Mouse (Mus musculus) cerebellum, postnatal 14 days (tissue): ENCODE data around the gene Xrcc4.
A peak's percentile ranks its signal among the peaks of the same experiment; 100 is the strongest.
"Not testable (repeated sequence)": the region's sequence is repeated elsewhere in the genome, so short reads cannot be mapped to it uniquely, and the experiment has no call there.

ENCODE experiments used
- DNase-seq, 2 experiments: peaks; one replicate each; pipeline ENCODE4 v3.0.0; 2021; ENCODE audit warnings: mixed read lengths in 2 of 2

The Xrcc4 gene

DNA sequence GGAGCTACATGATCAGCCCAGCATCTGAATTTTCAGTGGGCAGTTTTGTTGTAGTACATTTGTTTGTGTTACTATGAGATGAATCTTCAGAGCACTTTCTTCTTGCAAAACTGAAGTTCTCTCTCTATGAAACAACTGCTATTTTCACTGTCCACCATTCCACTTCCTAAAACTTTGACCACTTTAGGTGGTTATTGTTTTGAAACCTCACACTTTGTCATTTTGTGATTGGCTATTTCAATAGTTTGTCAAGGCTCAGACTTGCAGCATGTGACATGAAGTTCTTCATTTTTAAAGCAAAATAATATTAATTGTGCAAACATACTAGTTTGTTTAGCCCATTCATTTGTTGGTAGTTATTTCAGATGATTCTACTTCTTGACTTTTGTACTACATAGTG is 280.4 kb downstream of the Xrcc4 start:
- DNase-seq, result no peak

DNA sequence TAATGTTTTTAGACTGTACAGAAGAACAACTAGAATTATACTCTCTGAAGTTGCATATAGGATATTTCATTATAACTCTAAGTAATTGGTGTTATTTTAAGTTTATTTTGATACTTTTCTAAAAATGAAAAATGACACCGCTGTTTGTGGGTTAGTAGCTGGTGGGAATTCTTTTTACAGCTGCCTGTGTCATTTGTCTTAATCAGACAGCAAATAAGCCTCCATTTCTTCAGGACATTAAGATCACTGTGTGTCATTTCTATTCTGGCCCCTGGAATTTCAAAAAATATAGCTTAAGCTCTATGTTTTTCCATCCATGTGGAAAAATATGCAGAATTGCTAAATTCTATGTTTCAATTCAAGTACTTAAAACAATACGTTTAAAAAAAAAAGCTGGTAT is 287.5 kb downstream of the Xrcc4 start:
- DNase-seq, result no peak

DNA sequence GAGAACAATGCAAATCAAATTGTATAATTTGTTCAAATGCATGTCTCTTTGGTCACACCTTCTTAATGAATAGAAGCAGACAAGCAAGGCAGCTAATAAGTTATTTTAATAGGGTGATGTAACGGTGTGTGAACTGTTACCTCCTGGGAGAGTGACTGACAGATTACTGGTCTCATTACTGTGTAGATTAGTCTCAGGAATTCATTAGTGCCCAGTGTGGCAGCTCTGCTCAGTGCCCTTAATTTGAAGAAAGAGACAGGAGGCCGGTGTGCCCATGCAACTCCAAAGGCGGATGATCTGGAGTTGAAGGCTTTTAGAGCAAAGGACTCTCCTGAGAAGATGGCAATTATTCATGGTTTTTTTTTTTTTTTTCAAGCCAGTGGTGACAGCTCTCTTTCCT is 291.7 kb downstream of the Xrcc4 start:
- no peak for DNase-seq

DNA sequence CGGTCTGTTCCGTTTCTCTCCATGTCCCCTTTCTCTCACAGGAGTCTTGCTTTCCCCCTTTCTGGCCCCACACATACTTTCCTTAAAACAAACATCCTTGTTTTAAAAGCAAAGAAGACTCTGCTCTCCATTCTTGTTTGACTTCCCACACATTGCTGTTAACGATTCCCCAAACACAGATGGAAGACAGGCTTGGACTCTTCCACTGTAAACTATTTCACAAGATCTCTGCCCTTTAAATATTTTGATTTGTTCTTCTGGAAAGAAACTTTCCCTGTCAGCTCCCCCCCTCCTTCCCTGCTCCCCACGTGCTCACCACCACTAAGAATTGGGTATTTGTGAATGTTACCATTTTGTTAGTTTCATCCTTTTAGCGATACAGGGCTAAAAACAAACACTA is 297.9 kb downstream of the Xrcc4 start:
- no peak for DNase-seq

DNA sequence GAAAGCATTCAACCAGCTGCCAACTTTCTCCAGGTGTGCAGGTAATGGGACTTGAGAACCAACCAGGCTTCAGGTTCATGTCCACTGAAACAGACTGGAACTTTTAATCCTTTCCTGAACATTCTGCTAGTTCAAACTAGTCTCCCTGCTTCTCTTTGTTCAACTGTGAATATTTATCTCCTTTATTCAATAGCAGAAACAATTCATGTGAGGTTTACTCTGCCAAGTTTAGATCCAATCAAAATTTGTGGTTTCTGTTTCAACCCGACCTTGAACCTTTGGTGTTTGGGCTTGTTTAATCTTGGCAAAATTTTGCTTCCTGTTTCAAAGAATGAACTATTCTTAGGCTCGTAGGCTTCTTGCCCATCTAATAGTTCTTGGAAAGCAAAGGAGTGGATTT is 306.5 kb downstream of the Xrcc4 start:
- DNase-seq, result no peak

DNA sequence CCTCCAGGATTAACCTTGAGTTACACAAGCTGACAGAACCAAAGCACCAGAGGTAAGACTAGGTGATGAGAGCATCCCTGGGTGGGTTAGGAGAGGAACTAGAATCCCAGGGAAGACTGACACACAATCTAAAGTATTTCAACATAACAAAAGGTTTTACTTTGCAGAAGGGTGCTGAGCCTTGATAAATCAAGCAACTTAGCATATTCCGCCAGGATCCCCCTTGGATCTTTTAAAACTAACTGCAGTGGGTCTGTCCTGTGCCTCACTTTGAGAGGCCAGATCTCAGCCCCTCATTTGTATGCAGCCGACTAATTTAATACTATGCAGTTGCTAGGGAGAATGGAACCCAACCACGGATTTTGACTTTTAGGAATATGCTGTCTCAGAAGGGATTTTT is 309.1 kb downstream of the Xrcc4 start:
- no peak for DNase-seq

DNA sequence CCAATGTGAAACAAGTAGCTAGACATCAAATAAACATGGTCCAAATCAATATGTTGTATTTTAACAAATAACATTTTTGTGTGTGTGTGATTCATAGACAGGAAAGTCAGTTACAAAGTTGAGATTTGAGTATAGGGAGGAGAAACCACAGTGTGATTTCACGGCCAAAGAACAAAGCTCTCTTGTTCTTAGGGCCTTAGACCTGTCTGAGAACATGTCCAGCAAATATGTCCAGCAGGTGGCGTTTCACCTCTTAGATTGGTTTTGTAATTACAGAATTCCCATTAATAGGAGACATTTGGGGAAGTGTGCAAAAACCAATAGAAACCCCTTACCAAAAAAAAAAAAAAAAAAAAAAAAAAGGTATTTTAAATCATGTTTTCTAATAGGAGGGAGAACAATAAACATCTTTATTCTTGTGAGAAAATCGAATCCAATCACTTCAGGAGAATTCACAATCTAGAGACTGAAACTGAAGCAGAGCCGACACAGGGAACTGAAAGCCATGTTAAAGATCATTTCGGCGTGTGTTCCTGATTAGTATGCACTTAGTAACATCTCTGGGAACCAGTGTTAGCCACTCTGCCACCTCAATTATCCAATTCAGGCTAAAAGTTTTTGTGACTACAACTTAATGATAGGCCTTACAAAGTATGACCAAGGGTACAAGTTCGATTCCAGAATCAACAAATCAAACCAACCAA is 310.0 kb downstream of the Xrcc4 start:
- DNase-seq, result peak; percentile 81 to 89

DNA sequence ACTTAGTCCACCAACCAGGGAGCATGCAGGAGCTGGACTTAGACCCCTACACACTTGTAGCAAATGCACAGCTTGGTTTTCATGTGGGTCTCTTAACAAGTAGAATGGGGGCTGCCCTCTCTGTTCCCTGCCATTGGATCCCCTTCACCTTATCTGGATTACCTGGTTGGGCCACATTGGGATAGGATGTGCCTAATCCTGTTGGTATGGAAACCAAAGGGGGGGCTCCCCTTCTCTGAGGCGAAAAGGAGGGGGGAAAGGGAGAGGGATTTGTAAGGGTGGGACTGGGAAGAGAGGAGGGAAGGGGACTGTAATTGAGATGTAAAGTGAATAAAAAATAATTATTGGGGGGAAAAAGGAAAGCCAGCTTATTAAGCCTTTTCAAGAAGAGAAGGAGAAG is 311.6 kb downstream of the Xrcc4 start:
- DNase-seq, result no peak

DNA sequence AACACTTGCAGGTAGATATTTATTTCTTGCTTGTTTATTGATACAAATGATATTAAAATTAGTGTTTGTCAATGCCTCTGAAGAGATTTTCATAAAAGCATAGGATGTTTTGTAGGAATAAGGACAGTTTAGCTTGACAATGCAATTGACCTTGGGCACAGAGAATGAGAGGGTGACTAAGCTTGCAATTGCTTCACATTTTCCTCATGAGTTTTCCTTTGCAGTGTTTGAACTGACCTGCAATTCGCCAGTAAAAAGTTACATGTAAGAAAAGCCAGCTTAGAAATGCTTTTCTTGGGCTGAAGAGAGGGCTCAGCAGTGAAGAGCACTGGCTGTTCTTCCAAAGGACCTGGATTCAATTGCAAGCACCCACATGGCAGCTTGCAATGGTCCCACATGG is 312.3 kb downstream of the Xrcc4 start:
- DNase-seq, result no peak

DNA sequence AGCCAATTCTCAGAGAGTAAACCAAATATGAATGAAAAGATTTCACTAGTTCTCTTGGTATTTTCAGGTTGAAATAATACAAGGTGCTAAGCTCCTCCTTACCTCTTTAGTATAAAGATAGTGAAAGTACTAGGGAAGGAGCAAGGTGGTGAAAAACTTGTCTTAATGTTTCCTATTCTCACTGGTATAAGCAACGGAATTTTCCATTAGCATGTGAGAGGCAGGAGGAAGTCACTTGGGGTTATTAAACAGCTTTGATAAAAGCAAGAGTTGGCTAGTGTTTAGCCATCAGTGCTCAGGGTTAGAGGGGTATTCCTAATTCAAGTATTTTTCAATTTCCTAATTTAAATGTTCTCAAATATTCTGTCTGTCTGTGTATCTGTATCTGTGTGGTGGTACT is 322.9 kb downstream of the Xrcc4 start:
- no peak for DNase-seq

DNA sequence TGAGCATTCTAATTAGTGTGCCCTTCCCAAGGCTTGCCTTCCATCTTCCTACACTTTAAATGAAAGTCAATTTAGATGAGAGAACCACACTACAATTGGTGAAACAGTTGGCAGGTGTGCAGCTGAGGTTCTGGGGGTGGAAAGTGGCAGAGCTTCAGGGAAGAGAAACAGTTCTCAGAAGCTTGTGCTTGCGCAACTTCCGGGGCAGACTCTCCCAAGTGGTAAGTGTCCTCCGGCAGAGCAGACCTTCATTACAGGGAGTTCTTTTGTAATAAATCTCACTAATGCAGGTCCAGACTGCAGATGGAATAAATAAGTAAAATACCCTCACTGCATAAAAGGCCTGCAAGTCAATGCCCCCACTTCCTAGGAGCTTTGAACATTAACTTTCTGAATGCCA is 323.4 kb downstream of the Xrcc4 start:
- no peak for DNase-seq

DNA sequence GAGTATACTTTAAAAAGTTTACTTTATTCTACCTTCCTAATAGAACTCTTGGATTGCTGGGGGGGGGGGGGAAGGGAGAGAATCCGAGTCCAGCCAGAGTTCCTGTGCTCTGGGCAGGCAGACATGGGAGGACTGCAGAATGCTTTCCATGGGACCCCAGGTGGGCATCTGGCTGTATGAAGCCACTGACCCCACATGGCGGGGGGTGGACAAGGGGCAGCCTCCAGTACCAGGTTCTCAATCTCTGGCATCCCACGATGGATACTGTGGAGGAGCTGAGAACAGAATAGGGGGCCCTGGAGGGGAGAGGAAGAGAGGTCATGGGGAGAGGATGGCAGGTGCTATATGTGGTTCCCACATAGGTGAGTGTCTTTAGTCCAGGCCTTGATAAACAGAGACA is 327.1 kb downstream of the Xrcc4 start:
- DNase-seq, result no peak

DNA sequence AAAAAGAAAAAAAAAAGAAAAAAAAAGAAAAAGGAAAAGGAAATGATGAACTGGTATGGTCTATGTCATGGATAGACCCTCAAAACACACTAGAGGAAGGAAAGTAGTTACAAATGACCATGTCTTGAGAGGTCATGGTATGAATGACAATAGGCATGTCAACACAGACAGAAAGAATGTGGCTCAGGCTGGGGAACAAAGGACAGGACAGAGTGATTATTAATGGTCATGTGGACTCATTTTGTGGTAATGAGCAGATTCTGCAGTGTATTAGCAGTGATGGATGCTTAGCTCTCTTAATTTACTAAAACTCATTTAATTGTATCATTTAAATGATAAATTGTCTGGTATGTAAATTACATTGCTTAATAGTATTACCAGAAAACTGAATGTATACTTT is 333.1 kb downstream of the Xrcc4 start:
- no peak for DNase-seq

DNA sequence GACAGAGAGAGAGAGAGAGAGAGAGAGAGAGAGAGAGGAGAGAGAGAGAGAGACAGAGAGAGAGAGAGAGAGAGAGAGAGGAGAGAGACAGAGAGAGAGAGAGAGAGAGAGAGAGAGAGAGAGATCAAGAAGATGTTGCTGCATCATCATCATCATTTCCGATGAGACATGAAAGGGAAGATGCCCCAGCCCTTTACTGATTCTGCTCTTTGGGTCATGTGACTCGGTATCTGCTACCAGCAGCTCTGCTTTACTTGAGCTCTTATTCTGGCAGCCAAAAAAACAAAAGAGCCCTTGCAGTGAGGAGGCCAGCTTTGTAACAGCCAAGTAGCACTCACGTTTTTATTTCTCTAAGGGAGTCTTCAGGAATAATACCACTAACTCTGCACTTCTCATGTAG is 338.8 kb downstream of the Xrcc4 start:
- not testable (repeated sequence) for DNase-seq

DNA sequence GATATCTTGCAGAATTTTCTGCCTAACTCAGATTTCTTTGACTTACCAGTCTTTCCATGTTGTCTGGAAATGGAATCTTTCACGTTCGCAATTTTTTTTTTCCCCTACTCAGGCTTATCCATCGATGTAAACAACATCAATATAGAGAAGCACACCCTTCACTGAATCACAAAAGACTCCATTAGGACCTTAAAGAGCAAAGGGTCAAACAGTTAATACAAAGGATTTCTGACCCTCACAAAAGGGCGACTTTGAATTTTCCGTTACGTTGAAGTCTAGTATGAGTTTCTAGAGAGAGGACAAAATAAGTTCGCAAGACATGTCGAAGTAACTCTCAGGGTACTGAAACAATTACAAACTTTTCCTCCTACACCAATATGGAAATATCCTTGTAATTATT is 346.2 kb downstream of the Xrcc4 start:
- DNase-seq, result no peak

DNA sequence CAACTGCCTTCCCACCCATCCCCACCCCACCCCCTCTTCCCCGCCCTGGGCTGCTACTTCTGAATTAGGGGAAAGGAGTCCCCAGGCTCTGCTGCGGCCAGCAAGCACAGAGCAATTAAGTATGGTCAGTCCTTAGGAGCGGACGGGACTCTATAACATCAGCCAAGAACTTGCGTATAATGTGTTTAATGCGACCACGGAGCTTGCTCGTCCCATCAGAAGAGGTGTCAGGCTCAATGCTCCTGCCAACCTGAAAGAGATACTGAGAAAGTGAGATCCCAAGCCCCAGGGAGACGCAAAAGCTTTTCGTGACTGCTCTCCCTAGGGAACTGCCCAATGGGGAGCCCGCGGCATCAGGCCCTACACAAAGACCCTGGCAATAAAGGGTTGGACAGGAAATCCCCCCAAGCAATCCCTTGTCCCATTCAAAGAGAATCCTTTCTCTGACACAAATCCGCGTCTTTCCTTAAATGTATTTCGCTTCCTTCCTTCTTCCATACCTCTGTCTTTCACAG is 346.7 kb downstream of the Xrcc4 start:
- peak in 1 of 2 experiments; percentile 5 for DNase-seq

DNA sequence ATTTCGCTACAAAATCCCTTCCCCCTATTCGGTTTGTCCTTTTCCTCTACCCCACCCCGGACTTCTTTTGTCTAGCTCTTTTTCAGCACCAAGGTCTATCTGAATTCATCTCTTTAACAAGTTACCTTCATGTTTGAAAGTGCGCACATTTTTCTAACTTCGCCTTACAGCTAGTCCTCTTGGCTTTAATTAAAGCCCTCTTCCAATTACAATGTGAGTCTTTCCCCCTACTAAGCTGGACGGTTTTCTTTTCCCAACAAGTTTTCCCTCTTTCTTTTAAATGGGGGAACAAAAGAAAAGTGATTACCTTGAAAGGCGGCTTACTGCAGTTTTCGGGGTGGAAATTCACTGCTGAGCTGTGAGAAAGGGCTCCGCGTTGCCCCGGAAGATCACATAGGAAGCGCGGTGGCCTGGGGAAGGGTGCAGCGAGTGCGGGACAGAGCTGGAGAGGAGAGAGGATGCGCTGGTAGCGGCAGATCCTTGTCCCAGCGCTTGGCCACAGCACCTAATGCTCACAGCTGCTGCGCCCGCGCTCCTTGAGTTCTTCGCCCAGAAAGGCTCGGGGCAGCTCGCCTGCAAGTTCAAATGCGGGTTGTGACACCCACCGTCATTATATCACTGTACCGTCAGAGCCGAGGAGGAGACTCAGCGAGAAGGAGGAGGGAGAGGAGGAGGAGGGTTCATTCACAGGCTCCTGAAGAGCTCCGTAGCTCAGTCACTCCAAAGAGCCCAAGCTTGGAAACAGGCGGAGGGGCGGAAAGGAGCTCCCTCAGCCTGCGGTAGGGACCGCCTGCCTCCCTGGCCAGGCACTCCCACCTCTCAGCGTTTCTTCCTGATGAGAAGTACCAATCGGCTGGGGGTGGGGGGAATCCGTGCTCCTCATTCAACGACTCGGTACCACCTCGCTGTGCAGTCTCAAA is 347.4 kb downstream of the Xrcc4 start, which contains the start of gene Vcan:
Gene Vcan (minus strand): TSS at position 744 of the 920 bp plus-strand sequence.
- DNase-seq, result peak; percentile 25 to 29

DNA sequence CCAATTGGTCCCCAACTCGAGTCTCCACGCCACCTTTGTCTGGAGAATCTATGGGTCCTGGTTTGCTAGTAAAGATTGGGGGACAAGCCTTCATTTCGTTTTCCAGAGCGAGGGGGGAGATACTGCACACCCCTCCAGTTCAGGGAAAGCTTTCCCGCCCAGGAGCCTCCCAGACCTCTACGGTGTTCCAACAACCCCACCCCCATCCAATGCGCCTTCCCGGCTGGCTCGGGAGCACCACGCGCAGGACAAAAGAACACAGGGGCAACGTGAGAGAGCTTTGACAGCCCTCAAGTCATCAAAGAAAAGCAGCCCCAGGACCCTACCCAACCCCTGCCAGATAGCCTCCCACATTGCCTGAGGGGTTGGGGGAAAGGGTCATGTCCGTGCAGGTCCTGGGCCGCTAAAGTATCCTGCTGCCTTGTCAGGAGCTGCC is 348.3 kb downstream of the Xrcc4 start:
- DNase-seq, result peak; percentile 42 to 46

DNA sequence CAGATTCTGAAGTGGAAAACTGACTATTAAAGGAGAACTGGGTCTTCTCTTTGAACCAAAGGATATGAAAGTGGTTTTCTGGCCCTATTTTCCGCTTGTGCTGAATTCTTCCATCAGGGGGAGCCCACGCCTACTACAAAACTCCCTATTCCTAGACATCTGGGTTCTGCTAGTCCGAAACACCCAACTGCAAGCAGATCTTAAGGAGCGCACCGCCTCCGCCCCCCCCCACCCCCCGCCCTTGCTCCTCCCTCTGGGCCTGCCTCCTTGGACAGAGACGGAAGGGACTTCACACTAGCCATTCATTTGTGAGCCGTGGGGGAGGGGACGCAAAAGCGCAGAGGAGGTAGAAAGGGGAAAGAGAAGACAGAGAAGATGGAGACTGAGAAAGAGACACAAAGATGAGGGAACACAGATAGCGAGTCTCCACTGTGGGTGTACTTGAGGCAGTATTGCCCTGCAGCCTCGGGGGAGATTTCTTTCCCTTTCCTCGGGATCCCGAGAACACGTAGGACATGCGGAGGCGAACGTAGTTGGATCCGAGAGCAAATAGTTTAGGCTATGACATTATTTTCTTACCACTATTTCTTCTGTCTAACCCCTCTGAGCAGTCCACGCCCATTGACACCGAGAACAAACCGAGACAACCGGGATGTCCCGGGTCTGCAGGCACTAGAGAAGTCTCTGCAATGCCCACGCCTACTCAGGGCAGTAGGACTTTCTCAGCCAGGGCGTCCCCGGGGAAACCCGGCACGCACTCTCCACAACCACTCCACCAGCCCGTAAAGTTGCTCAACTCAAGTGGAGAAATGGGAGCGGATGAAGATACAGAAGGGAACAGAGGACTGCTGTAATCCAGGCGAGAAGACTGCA is 348.9 kb downstream of the Xrcc4 start:
- DNase-seq, result peak; percentile 68 to 71

DNA sequence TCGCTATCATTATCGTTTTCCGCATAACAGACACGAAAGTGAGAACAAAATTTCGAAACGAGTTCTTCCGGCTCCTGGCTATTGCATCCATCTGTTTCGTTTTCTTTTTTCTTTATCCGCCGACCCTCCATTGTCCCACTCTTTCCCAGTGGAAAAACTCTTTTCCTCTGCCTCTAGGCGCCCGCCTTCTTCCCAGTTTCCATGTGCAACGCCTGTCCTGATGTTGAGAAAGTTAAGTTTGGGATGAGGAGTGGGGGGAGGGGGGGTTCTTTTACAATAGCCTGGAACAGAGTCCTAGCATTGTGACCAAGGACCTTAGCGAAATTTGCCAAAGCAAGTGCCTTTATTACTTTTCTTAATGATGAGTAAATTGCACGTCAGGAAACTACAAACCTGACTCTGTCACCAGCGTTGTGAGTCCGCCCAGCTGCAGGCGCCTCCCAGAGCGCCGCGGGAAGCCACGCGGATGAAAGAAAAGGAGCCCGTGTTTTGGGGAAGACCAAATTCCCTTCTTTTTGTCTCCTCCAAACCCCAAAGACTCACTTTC is 349.6 kb downstream of the Xrcc4 start:
- no peak for DNase-seq

DNA sequence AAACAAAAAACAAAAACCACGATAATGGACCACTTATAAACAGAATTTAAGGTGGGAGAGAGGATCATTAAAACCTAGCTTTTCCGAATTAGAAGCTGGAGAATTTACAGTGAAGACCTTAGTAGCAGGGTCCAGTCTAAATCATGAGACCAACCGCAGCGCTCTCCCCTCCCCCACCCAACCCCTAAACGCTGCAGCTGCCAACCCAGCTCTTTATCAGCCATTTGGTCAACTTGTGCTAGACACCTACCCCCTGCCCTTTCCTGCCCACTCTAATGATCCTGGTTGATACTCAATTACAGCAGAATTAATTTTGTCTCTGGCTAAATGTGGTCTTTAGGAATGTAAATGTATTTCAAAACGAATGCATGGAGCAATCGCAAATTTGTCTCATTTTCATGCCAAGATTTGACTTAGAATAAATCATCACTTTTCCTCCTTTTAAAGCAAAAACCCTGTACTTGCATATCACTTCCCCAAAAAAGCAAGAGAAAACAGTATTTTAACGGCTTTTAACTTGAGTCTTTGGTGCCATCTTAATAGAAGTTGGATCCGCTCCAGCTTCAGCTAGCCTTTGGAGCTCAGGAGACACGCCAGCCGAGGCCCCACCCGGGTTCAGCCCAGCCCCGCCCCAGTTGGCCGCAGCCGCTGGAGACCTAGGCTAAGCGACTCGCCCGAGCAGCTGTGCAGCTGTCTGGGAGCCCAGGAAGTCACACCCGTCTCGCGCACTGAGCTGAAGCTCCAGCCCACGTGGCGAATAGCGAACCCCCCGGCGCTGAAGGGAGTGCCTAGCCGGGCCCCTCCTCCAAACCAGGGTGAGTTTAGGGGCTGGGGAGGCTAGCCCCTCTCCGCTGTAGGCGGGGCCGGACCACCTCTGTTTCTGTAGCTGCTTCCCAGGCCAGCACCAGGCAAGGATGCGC is 350.4 kb downstream of the Xrcc4 start:
- peak; percentile 61 to 63 for DNase-seq
